Mouse (Mus musculus): ENCODE measurements around the gene Gm7075. TPM values are rescaled to one million over a fixed set of nuclear protein-coding genes. Genes with fewer than 3 reads are reported as not detected.
"Not testable (repeated sequence)": the region's sequence is repeated elsewhere in the genome, so short reads cannot be mapped to it uniquely, and the experiment has no call there.

The Gm7075 gene
- polyA plus RNA-seq, 1 experiment from 2014 or later, result not detected

- ATAC-seq (ENCODE audit: low read depth) (no peak), DNase-seq (no peak)
- no peak overlapping the region for H3K4me3 ChIP-seq (replicated peaks)
- no peaks in the 10 kb centered on the region for H3K9me3 ChIP-seq (replicated peaks)
- 44% methylated on average over 7 of the region's 7 CpGs for whole genome bisulfite sequencing (ENCODE audit: insufficient replicate concordance)
- H3K4me1 ChIP-seq (replicated peaks), result peaks cover 4% of the 10 kb centered on the region; the same call in 1 of the 2 replicates
- H3K4me2 ChIP-seq, result no peak overlapping the region
- H3K9ac ChIP-seq, result no peak overlapping the region
- no peaks in the 10 kb centered on the region for H3K36me3 ChIP-seq
- H3K27me3 ChIP-seq, result no peaks in the 10 kb centered on the region
- H3K27ac ChIP-seq, result no peak overlapping the region
Observed at GRCm38 (mm10) chr10:63415287-63415686, 6.3 kb downstream of the Gm7075 start.

GRCm38 (mm10) chr10:63412756-63413155 lies 8.8 kb downstream of the Gm7075 start:
- DNase-seq, result no peak
- H3K4me3 ChIP-seq (replicated peaks), result no peak overlapping the region

DNA sequence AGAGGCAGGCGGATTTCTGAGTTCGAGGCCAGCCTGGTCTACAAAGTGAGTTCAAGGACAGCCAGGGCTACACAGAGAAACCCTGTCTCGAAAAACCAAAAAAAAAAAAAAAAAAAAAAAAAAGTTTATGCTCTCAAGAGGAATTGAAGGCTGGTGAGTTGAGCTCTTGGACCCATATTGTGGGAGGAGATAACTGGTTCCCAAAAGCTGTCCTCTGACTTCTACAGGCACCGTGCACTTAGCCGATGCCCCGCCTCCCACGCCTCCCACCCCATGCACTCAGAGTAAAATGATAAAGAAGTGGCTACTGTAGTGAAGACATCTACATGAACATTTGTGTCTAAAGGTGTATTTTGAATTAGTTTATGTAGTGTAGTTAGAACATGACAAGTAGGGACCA lies 9.9 kb downstream of the Gm7075 start:
- H3K36me3 ChIP-seq; H3K27me3 ChIP-seq; H3K4me2 ChIP-seq; H3K9ac ChIP-seq; DNase-seq; H3K27ac ChIP-seq; H3K4me3 ChIP-seq (replicated peaks); H3K9me3 ChIP-seq (replicated peaks): not testable (repeated sequence)
- H3K4me1 ChIP-seq (replicated peaks), result peaks cover 13% of the 10 kb centered on the region; the same call in 1 of the 2 replicates
- 54% methylated on average over 5 of the region's 7 CpGs for WGBS (ENCODE audit: insufficient replicate concordance)
- ATAC-seq (ENCODE audit: low read depth), result peak; percentile 57; the same call in 1 of the 2 replicates

More at GRCm38 (mm10) chr10:63412756-63413155, 8.8 kb downstream of the Gm7075 start:
- no peaks in the 10 kb centered on the region for H3K9me3 ChIP-seq (replicated peaks)
- peaks cover 13% of the 10 kb centered on the region; the same call in 1 of the 2 replicates for H3K4me1 ChIP-seq (replicated peaks)
- no peak overlapping the region for H3K4me2 ChIP-seq
- WGBS (ENCODE audit: insufficient replicate concordance), result 75% methylated on average over 17 of the region's 17 CpGs
- ATAC-seq (ENCODE audit: low read depth), result no peak
- no peaks in the 10 kb centered on the region for H3K36me3 ChIP-seq
- H3K27ac ChIP-seq, result no peak overlapping the region
- H3K27me3 ChIP-seq, result no peaks in the 10 kb centered on the region
- H3K9ac ChIP-seq, result no peak overlapping the region

- Histone ChIP-seq H3K36me3 (no peaks in the 10 kb centered on the region), H3K4me3 (replicated peaks) (no peak overlapping the region), H3K9ac (no peak overlapping the region), H3K27ac (no peak overlapping the region), H3K4me1 (replicated peaks) (peaks cover 13% of the 10 kb centered on the region; the same call in 1 of the 2 replicates), H3K4me2 (peak overlapping the region; percentile 29), H3K9me3 (replicated peaks) (no peaks in the 10 kb centered on the region), H3K27me3 (no peaks in the 10 kb centered on the region)
- DNase-seq (no peak), ATAC-seq (ENCODE audit: low read depth) (peak; percentile 45; the same call in 1 of the 2 replicates)
- WGBS (ENCODE audit: insufficient replicate concordance), result 58% methylated on average over 16 of the region's 16 CpGs
Observed at GRCm38 (mm10) chr10:63410162-63410956, 11.2 kb downstream of the Gm7075 start.

GRCm38 (mm10) chr10:63403636-63404035 lies 18.0 kb downstream of the Gm7075 start:
- H3K9ac ChIP-seq, result no peak overlapping the region
- 0 out of 2 replicates have a peak, but pooled peaks have one; percentile 20 for ATAC-seq (ENCODE audit: low read depth)
- no peaks in the 10 kb centered on the region for H3K9me3 ChIP-seq (replicated peaks)
- H3K36me3 ChIP-seq, result no peaks in the 10 kb centered on the region
- 67% methylated on average over 2 of the region's 2 CpGs for WGBS (ENCODE audit: insufficient replicate concordance)
- no peak overlapping the region for H3K4me3 ChIP-seq (replicated peaks)
- DNase-seq, result no peak
- H3K27me3 ChIP-seq, result no peaks in the 10 kb centered on the region
- 0 out of 2 replicates have a peak, but pooled peaks cover 3% of the 10 kb centered on the region for H3K4me1 ChIP-seq (replicated peaks)
- no peak overlapping the region for H3K27ac ChIP-seq
- no peak overlapping the region for H3K4me2 ChIP-seq

DNA sequence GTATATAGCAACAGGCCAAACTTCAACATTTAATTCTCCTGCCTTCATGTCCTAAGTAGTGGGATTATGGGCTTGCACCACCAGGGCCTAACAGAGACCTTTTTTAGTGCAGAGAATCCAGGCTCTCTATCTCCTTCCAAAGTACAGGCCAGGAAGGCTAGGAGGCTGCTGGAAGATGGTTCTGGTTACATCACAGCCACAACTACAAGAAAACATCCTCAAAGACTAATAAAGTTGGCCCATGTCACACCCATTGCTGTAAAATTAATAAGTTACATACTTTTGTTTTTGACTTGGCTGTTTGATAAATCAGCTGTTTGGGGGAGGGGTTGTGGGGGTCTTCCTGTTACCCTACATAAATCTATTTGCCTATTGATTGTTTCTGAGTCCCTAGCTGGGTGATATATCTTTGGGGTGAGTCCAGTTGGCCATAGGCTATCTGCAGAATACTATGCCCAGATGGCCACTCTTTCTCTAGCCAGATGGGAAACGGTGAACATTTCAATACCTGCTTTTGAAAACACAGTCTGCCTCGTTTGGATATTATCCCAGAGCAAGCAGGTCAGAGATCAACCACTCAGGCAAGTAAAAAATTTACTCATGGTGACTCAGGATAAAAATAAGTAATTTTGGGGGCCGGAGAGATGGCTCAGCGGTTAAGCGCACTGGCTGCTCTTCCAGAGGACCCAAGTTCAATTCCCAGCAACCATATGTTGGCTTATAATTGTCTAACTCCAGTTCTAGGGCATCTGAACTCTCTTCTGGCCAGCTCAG lies 18.7 kb downstream of the Gm7075 start:
- no peak overlapping the region for H3K4me3 ChIP-seq (replicated peaks)
- H3K9me3 ChIP-seq (replicated peaks), result no peaks in the 10 kb centered on the region
- 72% methylated on average over 5 of the region's 5 CpGs for WGBS (ENCODE audit: insufficient replicate concordance)
- H3K4me1 ChIP-seq (replicated peaks), result 0 out of 2 replicates have a peak, but pooled peaks cover 3% of the 10 kb centered on the region
- H3K27me3 ChIP-seq, result no peaks in the 10 kb centered on the region
- no peaks in the 10 kb centered on the region for H3K36me3 ChIP-seq
- no peak overlapping the region; the same call in 1 of the 2 replicates for H3K27ac ChIP-seq
- H3K4me2 ChIP-seq, result no peak overlapping the region
- DNase-seq (no peak), ATAC-seq (ENCODE audit: low read depth) (0 out of 2 replicates have a peak, but pooled peaks have one; percentile 8)
- H3K9ac ChIP-seq, result no peak overlapping the region

DNA sequence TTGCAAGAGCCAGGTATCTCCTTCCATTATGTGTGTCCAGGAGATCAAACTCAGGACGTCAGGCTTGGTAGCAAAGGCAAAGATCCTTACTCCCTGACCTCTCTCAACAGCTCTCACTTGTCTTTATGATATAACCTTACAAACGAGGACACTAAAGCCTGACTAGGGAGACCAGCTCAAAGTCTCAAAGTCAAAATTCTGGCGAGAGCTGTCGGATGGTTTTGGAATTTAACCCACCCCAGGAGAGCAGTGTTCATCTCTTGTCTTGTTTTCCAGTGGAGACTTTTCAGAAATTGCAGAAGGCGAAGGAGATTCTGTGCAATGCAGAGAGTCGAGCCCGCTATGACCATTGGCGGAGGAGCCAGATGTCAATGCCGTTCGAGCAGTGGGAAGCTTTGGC lies 24.6 kb downstream of the Gm7075 start:
- ATAC-seq (ENCODE audit: low read depth), result no peak
- Histone ChIP-seq H3K9me3 (replicated peaks) (no peaks in the 10 kb centered on the region), H3K4me2 (no peak overlapping the region), H3K36me3 (peaks cover 6% of the 10 kb centered on the region; the same call in 1 of the 2 replicates), H3K9ac (no peak overlapping the region), H3K27ac (no peak overlapping the region), H3K4me1 (replicated peaks) (no peaks in the 10 kb centered on the region), H3K4me3 (replicated peaks) (no peak overlapping the region), H3K27me3 (no peaks in the 10 kb centered on the region)
- DNase-seq, result no peak
- 83% methylated on average over 10 of the region's 10 CpGs for WGBS (ENCODE audit: insufficient replicate concordance)

GRCm38 (mm10) chr10:63388948-63389347 lies 32.6 kb downstream of the Gm7075 start:
- Histone ChIP-seq H3K9ac (no peak overlapping the region), H3K27ac (no peak overlapping the region; the same call in 1 of the 2 replicates), H3K36me3 (no peaks in the 10 kb centered on the region), H3K27me3 (no peaks in the 10 kb centered on the region), H3K4me1 (replicated peaks) (peaks cover 12% of the 10 kb centered on the region; the same call in 1 of the 2 replicates), H3K9me3 (replicated peaks) (no peaks in the 10 kb centered on the region), H3K4me2 (peak overlapping the region; percentile 10; the same call in 1 of the 2 replicates), H3K4me3 (replicated peaks) (no peak overlapping the region)
- DNase-seq, result no peak
- no peak for ATAC-seq (ENCODE audit: low read depth)
- 59% methylated on average over 4 of the region's 4 CpGs for WGBS (ENCODE audit: insufficient replicate concordance)

GRCm38 (mm10) chr10:63386991-63387390 lies 34.6 kb downstream of the Gm7075 start:
- Histone ChIP-seq H3K27ac (peak overlapping the region; percentile 78), H3K4me1 (replicated peaks) (peaks cover 16% of the 10 kb centered on the region), H3K4me2 (peak overlapping the region; percentile 78), H3K9me3 (replicated peaks) (no peaks in the 10 kb centered on the region), H3K27me3 (no peaks in the 10 kb centered on the region), H3K9ac (peak overlapping the region; percentile 75), H3K36me3 (no peaks in the 10 kb centered on the region), H3K4me3 (replicated peaks) (peak overlapping the region; percentile 66)
- WGBS (ENCODE audit: insufficient replicate concordance), result 3% methylated on average over 10 of the region's 10 CpGs
- DNase-seq (no peak), ATAC-seq (ENCODE audit: low read depth) (no peak)

DNA sequence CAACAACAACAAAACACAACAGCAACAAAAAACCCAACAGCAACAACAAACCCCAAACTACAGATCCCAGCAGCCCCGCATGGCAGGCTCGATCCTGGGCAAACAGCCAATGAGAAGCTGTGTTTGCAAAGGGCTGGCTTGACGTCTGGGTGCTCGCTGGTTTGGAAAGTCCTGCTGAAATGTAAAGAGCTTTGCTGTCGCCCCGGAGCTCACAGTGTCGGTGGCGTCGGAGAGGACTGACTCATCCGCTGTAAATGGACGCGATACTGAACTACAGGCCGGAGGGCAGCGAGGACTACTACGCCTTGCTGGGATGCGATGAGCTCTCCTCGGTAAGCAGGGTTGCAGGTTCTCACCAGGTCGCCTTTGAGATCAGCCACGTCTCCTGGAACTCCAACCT lies 35.1 kb downstream of the Gm7075 start:
- peaks cover 22% of the 10 kb centered on the region for H3K4me1 ChIP-seq (replicated peaks)
- H3K4me2 ChIP-seq, result peak overlapping the region; percentile 78
- H3K27me3 ChIP-seq, result no peaks in the 10 kb centered on the region
- ATAC-seq (ENCODE audit: low read depth) (peak; percentile 81), DNase-seq (peak; percentile 81)
- H3K4me3 ChIP-seq (replicated peaks), result peak overlapping the region; percentile 66
- no peaks in the 10 kb centered on the region for H3K36me3 ChIP-seq
- WGBS (ENCODE audit: insufficient replicate concordance), result under 1% methylated on average over 19 of the region's 19 CpGs
- peak overlapping the region; percentile 78 for H3K27ac ChIP-seq
- H3K9ac ChIP-seq, result peak overlapping the region; percentile 75
- no peaks in the 10 kb centered on the region for H3K9me3 ChIP-seq (replicated peaks)

DNA sequence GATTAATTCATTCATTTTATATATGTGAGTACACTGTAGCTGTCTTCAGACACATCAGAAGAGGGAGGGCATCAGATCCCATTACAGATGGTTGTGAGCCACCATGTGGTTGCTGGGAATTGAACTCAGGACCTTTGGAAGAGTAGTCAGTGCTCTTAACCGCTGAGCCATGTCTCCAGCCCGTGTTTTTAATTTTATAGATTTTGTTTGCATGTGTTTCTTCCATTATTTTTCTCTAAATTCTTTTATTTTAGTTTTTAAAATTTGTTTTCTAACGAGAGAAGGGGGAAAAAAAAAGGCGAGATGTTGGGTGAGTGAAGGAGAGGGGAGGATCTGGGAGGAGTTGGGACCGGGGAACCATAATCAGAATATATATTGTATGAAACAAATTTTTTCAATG lies 35.7 kb downstream of the Gm7075 start:
- H3K27ac ChIP-seq, result peak overlapping the region; percentile 78
- not testable (repeated sequence) for ATAC-seq (ENCODE audit: low read depth)

More for the DNA sequence above, 35.7 kb downstream of the Gm7075 start:
- peak overlapping the region; percentile 78 for H3K4me2 ChIP-seq
- 15% methylated on average over 5 of the region's 5 CpGs for WGBS (ENCODE audit: insufficient replicate concordance)
- H3K27me3 ChIP-seq; H3K36me3 ChIP-seq; H3K9me3 ChIP-seq (replicated peaks); DNase-seq: not testable (repeated sequence)
- H3K4me3 ChIP-seq (replicated peaks), result peak overlapping the region; percentile 66
- peak overlapping the region; percentile 75; the same call in 1 of the 2 replicates for H3K9ac ChIP-seq
- H3K4me1 ChIP-seq (replicated peaks), result peaks cover 25% of the 10 kb centered on the region

Data from liver, embryonic 13.5 days (tissue).